Mouse (Mus musculus) kidney, embryonic 14.5 days (tissue): ENCODE measurements at regions not wholly inside any gene's neighbourhood (a gene's known extent, or its start where the extent isn't known, plus 50 kb on each side); places are given as distances from the start of the nearest gene placed in this dataset.

Source experiments
- ATAC-seq: fragments of 200-750 bp; cut with Nextera tagmentation; 2 replicates; pipeline ENCODE4 v1.8.0; 2017; ENCODE audit warnings: moderate number of reproducible peaks, mild to moderate bottlenecking, moderate TSS enrichment, moderate library complexity; ENCODE audit not compliant: low FRiP score, low TSS enrichment
- H3K27ac ChIP-seq: fragments of 300-500 bp; sonication (generic); 2 replicates; pipeline ENCODE4 v1.5.1; 2014; ENCODE audit warnings: low read depth, mild to moderate bottlenecking, low read length, moderate library complexity, mixed read lengths
- H3K27me3 ChIP-seq: fragments of 300-500 bp; sonication (generic); 2 replicates; pipeline ENCODE4 v1.6.1; 2014; ENCODE audit warnings: mild to moderate bottlenecking, low read length; ENCODE audit not compliant: control insufficient read depth, insufficient read depth
- H3K36me3 ChIP-seq: fragments of 300-500 bp; sonication (generic); 2 replicates; pipeline ENCODE4 v1.6.1; 2014; ENCODE audit warnings: low read length, mixed read lengths; ENCODE audit not compliant: control insufficient read depth, insufficient read depth
- H3K4me1 ChIP-seq: fragments of 300-500 bp; sonication (generic); 2 replicates; pipeline ENCODE4 v1.6.1; 2014; ENCODE audit warnings: low read length, mixed read lengths; ENCODE audit not compliant: control insufficient read depth, insufficient read depth
- H3K4me2 ChIP-seq: fragments of 300-500 bp; sonication (generic); replicated peaks from 2 replicates; pipeline ENCODE4 v1.6.1; 2014; ENCODE audit warnings: low read depth, mild to moderate bottlenecking, low read length
- H3K4me3 ChIP-seq: fragments of 300-500 bp; sonication (generic); 2 replicates; pipeline ENCODE4 v1.5.1; 2014; ENCODE audit warnings: mild to moderate bottlenecking, low read length
- H3K9ac ChIP-seq: fragments of 300-500 bp; sonication (generic); 2 replicates; pipeline ENCODE4 v1.6.1; 2014; ENCODE audit warnings: low read depth, mild to moderate bottlenecking, low read length, moderate library complexity
- H3K9me3 ChIP-seq: fragments of 300-500 bp; sonication (generic); 2 replicates; pipeline ENCODE4 v1.6.1; 2016; ENCODE audit warnings: low read length; ENCODE audit not compliant: control insufficient read depth
- WGBS: fragments of 180-500 bp; shearing (Covaris S2); extraction: QIAGEN DNeasy Blood & Tissue Kit; methylation state at CpG from one replicate; pipeline ENCODE4 v1.1.7; 2014; 5-methylcytosine and 5-hydroxymethylcytosine counted together

DNA sequence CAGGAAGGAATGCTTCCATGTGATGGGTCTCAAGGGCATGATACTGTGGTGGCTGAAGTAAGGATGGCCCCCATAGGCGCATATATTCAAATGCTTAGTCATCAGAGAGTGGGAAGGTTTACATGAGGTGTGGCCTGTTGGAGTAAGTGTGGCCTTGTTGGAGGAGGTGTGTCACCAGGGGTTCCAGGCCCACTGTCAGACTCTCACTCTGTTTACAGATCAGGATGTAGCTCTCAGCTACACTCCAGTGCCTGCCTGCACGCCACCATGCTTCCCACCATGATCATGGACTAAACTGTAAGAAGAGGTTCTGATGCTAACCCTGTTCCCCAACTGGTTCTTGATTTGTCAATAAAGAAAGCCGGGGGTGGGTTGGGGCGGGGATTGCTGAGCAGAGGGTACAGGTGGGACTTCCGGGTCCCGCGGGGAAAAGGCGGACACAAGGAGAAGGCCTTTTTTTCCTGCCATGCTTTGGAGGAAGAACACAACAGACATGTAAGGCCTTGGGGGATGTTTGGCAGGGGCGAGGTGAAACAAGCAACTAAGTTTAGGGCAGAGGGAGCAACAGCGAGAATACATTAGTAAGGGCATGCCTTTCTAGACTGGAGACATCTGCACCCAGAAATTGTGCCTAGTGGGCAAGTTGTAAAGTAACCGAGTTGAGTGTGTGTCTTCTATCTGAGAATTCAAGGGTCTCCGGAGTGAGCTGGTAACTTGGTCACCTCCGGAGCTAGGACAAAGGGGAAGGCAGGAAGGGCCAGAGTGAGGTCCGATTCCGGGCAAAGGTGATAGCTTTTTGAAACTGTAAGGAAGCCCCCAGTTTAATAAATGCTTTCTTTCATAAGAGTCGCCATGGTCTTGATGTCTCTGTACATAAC is 127.1 kb upstream of the Fbxo11 start:
- Histone ChIP-seq H3K36me3 (no peaks in the 10 kb centered on the region), H3K4me2 (no peak overlapping the region), H3K27ac (no peak overlapping the region), H3K27me3 (no peaks in the 10 kb centered on the region), H3K9me3 (no peaks in the 10 kb centered on the region), H3K4me1 (no peaks in the 10 kb centered on the region), H3K9ac (no peak overlapping the region), H3K4me3 (no peak overlapping the region)
- 92% methylated on average over 16 of the region's 16 CpGs for WGBS
- no peak for ATAC-seq

- H3K36me3 ChIP-seq = no peaks in the 10 kb centered on the region
- no peaks in the 10 kb centered on the region for H3K9me3 ChIP-seq
- no peaks in the 10 kb centered on the region for H3K4me1 ChIP-seq
- H3K4me3 ChIP-seq = no peak overlapping the region
- no peak for ATAC-seq
- H3K27me3 ChIP-seq = no peaks in the 10 kb centered on the region
- no peak overlapping the region for H3K27ac ChIP-seq
- 93% methylated on average over 5 of the region's 5 CpGs for WGBS
- H3K9ac ChIP-seq = no peak overlapping the region
- H3K4me2 ChIP-seq = no peak overlapping the region
Observed at GRCm38 (mm10) chr17:88194693-88195092, 129.6 kb upstream of the Fbxo11 start.

DNA sequence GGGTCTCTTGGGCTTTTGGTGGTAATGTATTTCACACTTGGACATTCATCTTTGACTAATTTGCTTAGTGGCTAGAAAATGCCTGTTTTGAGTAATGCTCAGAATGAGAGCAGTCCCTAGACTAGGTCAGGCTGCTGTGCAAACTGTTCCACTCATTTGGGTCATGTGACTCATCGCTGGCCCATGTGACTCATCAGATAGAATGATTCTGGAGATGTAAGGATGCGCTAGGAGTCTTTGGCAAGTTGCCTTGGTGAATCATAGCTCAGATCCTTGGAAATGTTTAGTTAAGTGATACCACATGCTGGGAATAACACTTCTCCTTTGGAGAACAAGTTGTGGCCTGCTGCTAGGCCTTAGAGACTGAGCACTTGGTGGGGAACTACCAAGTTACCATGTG is 130.2 kb upstream of the Fbxo11 start:
- H3K4me3 ChIP-seq = no peak overlapping the region
- ATAC-seq = no peak
- no peaks in the 10 kb centered on the region for H3K36me3 ChIP-seq
- H3K9ac ChIP-seq = no peak overlapping the region
- no peak overlapping the region for H3K27ac ChIP-seq
- H3K4me1 ChIP-seq = no peaks in the 10 kb centered on the region
- H3K4me2 ChIP-seq = no peak overlapping the region
- H3K27me3 ChIP-seq = no peaks in the 10 kb centered on the region
- H3K9me3 ChIP-seq = no peaks in the 10 kb centered on the region
- 96% methylated on average over 2 of the region's 2 CpGs for WGBS

GRCm38 (mm10) chr17:88195893-88196292 is 130.8 kb upstream of the Fbxo11 start:
- WGBS = 70% methylated on average over 6 of the region's 6 CpGs
- Histone ChIP-seq H3K9ac (no peak overlapping the region), H3K9me3 (no peaks in the 10 kb centered on the region), H3K4me2 (no peak overlapping the region), H3K4me3 (no peak overlapping the region), H3K27ac (no peak overlapping the region), H3K36me3 (no peaks in the 10 kb centered on the region), H3K4me1 (no peaks in the 10 kb centered on the region), H3K27me3 (no peaks in the 10 kb centered on the region)
- no peak for ATAC-seq

DNA sequence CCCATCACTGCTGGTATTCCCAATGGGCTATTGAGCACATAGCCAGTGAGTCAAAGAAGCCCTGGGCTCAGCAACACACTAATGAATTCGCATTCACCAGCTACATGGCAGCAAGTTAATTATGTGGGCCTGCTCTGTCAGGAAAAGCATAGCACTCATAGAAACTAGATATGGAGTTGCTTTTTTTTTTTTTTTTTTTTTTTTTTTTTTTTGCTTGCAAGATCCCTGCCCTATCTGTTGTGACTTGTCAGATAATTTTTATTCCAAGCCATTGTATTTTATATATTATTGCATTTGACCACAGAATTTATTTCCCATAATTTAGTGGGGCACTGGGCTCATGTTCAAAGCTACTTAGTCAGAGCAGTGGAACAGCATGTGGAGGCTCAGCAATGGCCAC is 131.2 kb upstream of the Fbxo11 start:
- WGBS = 84% methylated on average over 1 of the region's 1 CpGs
- H3K27me3 ChIP-seq = no peaks in the 10 kb centered on the region
- no peaks in the 10 kb centered on the region for H3K9me3 ChIP-seq
- no peaks in the 10 kb centered on the region for H3K4me1 ChIP-seq
- H3K4me3 ChIP-seq = no peak overlapping the region
- no peak overlapping the region for H3K4me2 ChIP-seq
- ATAC-seq = no peak
- H3K27ac ChIP-seq = no peak overlapping the region
- H3K36me3 ChIP-seq = no peaks in the 10 kb centered on the region
- no peak overlapping the region for H3K9ac ChIP-seq

GRCm38 (mm10) chr17:88197381-88197780 is 132.3 kb upstream of the Fbxo11 start:
- no peak overlapping the region for H3K4me2 ChIP-seq
- no peak for ATAC-seq
- no peak overlapping the region for H3K9ac ChIP-seq
- H3K27me3 ChIP-seq = no peaks in the 10 kb centered on the region
- H3K9me3 ChIP-seq = no peaks in the 10 kb centered on the region
- H3K36me3 ChIP-seq = no peaks in the 10 kb centered on the region
- H3K27ac ChIP-seq = no peak overlapping the region
- H3K4me1 ChIP-seq = no peaks in the 10 kb centered on the region
- WGBS = 50% methylated on average over 3 of the region's 3 CpGs
- H3K4me3 ChIP-seq = no peak overlapping the region

DNA sequence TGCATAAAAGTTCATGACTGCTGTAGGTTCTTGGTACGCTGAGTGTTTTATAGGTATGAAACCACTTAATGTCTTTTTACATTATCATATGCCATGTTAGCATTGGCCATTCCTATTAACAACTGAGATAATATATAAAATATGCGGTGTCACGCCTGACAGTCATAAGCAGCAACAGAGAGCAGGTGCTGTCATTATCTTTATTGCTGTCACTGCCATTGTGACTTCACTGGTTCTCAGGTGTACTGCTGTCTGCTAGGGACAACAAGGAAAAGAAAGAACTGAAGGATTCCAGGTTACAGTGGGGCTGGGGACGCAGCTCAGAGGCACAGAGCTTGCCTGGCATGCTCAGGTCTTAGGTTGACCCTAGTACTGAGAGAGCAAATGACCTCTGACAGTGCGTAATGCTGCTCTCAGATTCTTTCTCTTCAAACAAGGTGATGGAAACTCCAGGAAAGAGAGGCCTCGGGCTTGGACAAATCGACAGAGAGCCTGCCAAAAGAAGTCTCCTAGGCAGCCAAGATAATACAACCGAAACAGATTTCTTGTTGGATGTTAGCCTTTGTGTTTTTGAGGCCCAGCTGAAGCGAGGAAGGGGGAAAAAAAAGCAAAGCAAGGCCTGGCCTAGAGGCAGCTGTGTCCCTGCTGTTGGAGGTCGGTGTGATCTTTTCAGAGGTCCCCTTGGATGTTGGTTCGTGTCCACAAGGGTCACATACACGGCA is 136.3 kb upstream of the Fbxo11 start:
- no peak overlapping the region for H3K27ac ChIP-seq
- ATAC-seq = no peak
- H3K4me1 ChIP-seq = no peaks in the 10 kb centered on the region
- 85% methylated on average over 12 of the region's 12 CpGs for WGBS
- H3K4me2 ChIP-seq = no peak overlapping the region
- no peak overlapping the region for H3K9ac ChIP-seq
- H3K36me3 ChIP-seq = no peaks in the 10 kb centered on the region
- H3K4me3 ChIP-seq = no peak overlapping the region
- no peaks in the 10 kb centered on the region for H3K9me3 ChIP-seq
- no peaks in the 10 kb centered on the region for H3K27me3 ChIP-seq

- Histone ChIP-seq H3K9me3 (no peaks in the 10 kb centered on the region), H3K27ac (no peak overlapping the region), H3K9ac (no peak overlapping the region), H3K4me1 (no peaks in the 10 kb centered on the region), H3K36me3 (no peaks in the 10 kb centered on the region), H3K27me3 (no peaks in the 10 kb centered on the region), H3K4me2 (no peak overlapping the region), H3K4me3 (no peak overlapping the region)
- ATAC-seq = no peak
- 86% methylated on average over 4 of the region's 4 CpGs for WGBS
Observed at GRCm38 (mm10) chr17:88202214-88202613, 137.1 kb upstream of the Fbxo11 start.

DNA sequence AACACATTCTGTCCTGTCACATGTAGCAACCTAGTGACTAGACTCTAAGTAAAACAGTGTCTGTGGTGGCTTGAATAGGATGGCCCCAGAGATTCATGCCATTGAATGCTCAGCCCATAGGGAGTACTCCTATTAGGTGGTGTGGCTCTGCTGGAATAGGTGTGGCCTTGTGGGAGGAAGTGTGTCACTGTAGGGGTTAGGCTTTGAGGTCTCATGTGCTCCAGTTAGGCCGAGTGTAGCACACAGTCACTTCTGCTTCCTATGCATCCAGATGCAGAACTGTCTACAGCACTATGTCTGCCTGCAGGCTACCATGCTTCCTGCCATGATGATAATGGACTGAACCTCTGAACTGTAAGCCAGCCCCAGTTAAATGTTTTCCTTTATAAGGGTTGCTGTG is 144.5 kb upstream of the Fbxo11 start:
- 89% methylated on average over 1 of the region's 1 CpGs for WGBS
- ATAC-seq = no peak
- no peak overlapping the region for H3K4me2 ChIP-seq
- no peak overlapping the region for H3K27ac ChIP-seq
- no peak overlapping the region for H3K9ac ChIP-seq
- no peak overlapping the region for H3K4me3 ChIP-seq
- H3K4me1 ChIP-seq = no peaks in the 10 kb centered on the region
- H3K36me3 ChIP-seq = no peaks in the 10 kb centered on the region
- H3K9me3 ChIP-seq = no peaks in the 10 kb centered on the region
- no peaks in the 10 kb centered on the region for H3K27me3 ChIP-seq
